Mouse (Mus musculus) lung, adult 2 months (tissue): ENCODE results near the gene 4921536K21Rik. TPM values are rescaled to one million over a fixed set of nuclear protein-coding genes. Genes with fewer than 3 reads are reported as not detected.

Source experiments
- DNase-seq: peaks from one replicate; pipeline ENCODE4 v3.0.0; 2022
- H3K4me1 ChIP-seq: fragments of 200-500 bp; 2 replicates; pipeline ENCODE4 v1.6.1; 2011; ENCODE audit warnings: low read length; ENCODE audit not compliant: control insufficient read depth, insufficient read depth
- H3K4me3 ChIP-seq: fragments of 200-500 bp; replicated peaks from 2 replicates; pipeline ENCODE3; 2011; ENCODE audit warnings: low read depth, mild to moderate bottlenecking, control low read depth, low read length; ENCODE audit errors: extremely low read depth
- CTCF ChIP-seq: fragments of 200-500 bp; IDR thresholded peaks from 2 replicates; pipeline ENCODE4 v1.5.1; 2011; ENCODE audit warnings: mild to moderate bottlenecking, low read length, control low read depth; ENCODE audit not compliant: insufficient read depth
- POLR2A ChIP-seq: fragments of 200-500 bp; IDR thresholded peaks from 2 replicates; pipeline ENCODE4 v1.6.1; 2011; ENCODE audit warnings: low read depth, mild to moderate bottlenecking, control low read depth, low read length, borderline replicate concordance; ENCODE audit errors: extremely low read depth
- WGBS: fragments of 180-500 bp; shearing (Covaris S2); methylation state at CpG from one replicate; pipeline ENCODE4 v1.1.7; 2018; 5-methylcytosine and 5-hydroxymethylcytosine counted together
- polyA plus RNA-seq: library from polyadenylated mRNA; depleted of rRNA; stranded (reverse); fragments of >200 nt; gene quantifications from 2 replicates; pipeline ENCODE4 v1.2.3, GENCODE M21; 2012; rRNA removed

4921536K21Rik gene
- polyA plus RNA-seq, 1 experiment: 0.70 TPM

DNA sequence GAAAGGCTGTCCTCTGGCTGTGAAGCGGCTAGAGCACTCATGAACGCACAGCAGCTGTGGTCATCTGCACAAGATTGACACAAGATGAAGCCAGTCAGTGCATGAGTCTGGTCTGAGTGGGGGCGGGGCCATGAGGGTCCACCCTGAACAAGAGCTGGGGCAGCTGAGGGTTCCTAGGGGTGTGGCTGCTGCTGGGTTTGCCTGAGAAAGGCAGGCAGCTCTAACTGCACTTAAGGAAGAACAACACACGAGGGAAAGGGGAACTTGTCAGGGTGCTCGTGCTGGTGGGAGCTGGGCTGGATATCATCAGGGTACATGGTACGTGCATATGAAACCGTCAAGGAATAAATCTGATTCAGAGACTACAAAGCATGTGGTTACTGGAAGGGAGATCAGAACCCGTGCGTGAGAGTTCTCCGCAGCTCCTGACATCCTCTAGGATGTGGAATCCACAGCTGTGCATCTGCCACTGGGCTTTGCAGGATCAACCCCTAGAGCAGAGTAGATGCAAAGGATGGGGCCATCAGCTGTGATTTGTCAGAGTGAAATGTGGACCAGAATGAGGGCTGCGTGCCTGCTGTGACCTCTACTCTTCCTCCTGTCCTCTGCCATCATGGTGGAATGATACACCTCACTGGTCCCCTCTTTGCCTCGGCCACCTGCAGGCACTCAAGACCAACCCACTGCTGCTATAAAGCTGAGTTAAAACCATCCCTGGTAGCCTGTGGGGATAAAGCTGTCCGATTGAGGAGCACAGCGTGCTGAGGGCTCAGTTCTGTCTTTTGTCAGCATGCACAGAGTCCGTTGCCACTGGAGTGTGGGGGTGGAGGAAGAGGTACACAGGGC, 45.2 kb downstream of the 4921536K21Rik start:
- WGBS: 76% methylated on average over 15 of the region's 15 CpGs
- no peak for TF ChIP-seq CTCF
- TF ChIP-seq POLR2A: no peak
- Histone ChIP-seq H3K4me3 (no peak overlapping the region), H3K4me1 (no peaks in the 10 kb centered on the region)
- no peak for DNase-seq

GRCm38 (mm10) chr11:3846351-3846750, 48.5 kb downstream of the 4921536K21Rik start:
- no peak for TF ChIP-seq CTCF
- TF ChIP-seq POLR2A: no peak
- Histone ChIP-seq H3K4me3 (no peak overlapping the region), H3K4me1 (no peaks in the 10 kb centered on the region)
- DNase-seq: no peak
- WGBS: 63% methylated on average over 2 of the region's 2 CpGs

- Histone ChIP-seq H3K4me1 (no peaks in the 10 kb centered on the region), H3K4me3 (no peak overlapping the region)
- WGBS: 78% methylated on average over 17 of the region's 17 CpGs
- TF ChIP-seq POLR2A: no peak
- no peak for TF ChIP-seq CTCF
- no peak for DNase-seq
Observed at GRCm38 (mm10) chr11:3843943-3844734, 50.8 kb downstream of the 4921536K21Rik start.

Other genes starting within 250 kb of the 4921536K21Rik start
- 7.9 and 11.1 TPM in 2 replicates for gene Morc2a, start 245.9 kb downstream of the 4921536K21Rik start, polyA plus RNA-seq
- 0.58 and 0.72 TPM in 2 replicates for gene Osbp2, start 31.2 kb downstream of the 4921536K21Rik start, polyA plus RNA-seq
- gene Dusp18, start 142 bp upstream of the 4921536K21Rik start, polyA plus RNA-seq: 13.3 and 16.3 TPM in 2 replicates
- 30.4 and 37.8 TPM in 2 replicates for gene Slc35e4, start 19.6 kb upstream of the 4921536K21Rik start, polyA plus RNA-seq
- 207 and 208 TPM in 2 replicates for gene Tcn2, start 37.1 kb upstream of the 4921536K21Rik start, polyA plus RNA-seq
- gene Pes1, start 68.9 kb upstream of the 4921536K21Rik start, polyA plus RNA-seq: 25.9 and 33.9 TPM in 2 replicates
- not detected in 2 replicates for gene 4930556J24Rik, start 81.7 kb upstream of the 4921536K21Rik start, polyA plus RNA-seq
- 32.1 and 33.3 TPM in 2 replicates for gene Gal3st1, start 88.5 kb upstream of the 4921536K21Rik start, polyA plus RNA-seq
- 41.0 and 56.3 TPM in 2 replicates for gene Sec14l4, start 136.4 kb upstream of the 4921536K21Rik start, polyA plus RNA-seq
- 565 and 735 TPM in 2 replicates for gene Sec14l3, start 169.7 kb upstream of the 4921536K21Rik start, polyA plus RNA-seq
- 8.9 TPM in 2 replicates for gene Mtfp1, start 200.3 kb upstream of the 4921536K21Rik start, polyA plus RNA-seq
- 8.2 and 10.7 TPM in 2 replicates for gene Sec14l2, start 228.3 kb upstream of the 4921536K21Rik start, polyA plus RNA-seq
- gene Rnf215, start 240.1 kb upstream of the 4921536K21Rik start, polyA plus RNA-seq: 60.6 and 69.2 TPM in 2 replicates